Mouse (Mus musculus): ENCODE data around the gene Olfr1303.

Gene Olfr1303

DNA sequence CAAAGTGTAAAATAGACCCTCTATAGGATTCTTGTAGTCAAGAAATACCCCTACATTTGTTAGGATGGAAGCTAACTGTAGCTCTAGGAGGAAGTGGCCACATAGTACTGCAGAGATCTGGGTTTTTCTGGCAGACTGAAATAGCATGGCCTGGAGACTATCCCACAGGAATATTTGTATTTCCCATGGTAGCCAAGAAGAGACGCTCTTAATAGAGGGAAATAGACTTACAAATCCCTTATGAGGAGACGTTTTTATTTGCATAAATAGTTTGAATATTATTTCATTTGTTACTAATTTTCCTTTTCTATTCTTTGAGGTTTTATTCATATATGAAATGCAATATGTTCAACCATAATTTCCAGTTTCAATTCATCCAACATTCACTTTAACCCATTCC, at the start of gene Olfr1303:
TSS of gene Olfr1303 (minus strand) at position 101 of the 400 bp plus-strand sequence.
- no peak for DNase-seq (ENCODE audit: low spot score in 2 of 2)

DNA sequence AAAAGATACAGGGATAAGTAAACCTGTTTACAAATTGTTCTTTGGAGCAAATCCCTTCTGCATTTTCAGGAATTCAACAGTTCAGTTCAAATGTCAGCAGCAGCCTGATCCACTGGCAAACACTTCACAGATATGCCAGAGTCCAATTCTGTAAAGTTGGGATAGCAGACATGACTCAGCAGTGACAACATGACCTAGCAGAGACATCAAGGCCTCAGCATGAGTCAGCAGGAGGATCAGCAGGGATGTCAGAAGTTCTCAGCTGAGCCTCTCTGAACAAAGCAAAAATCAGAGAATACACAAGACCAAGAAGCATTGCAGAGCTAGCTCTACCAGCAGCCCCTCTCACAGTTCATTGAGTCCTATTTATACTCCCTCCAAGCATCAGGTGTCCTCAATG, 7.2 kb downstream of the Olfr1303 start:
- no peak for DNase-seq (ENCODE audit: low spot score in 2 of 2)

DNA sequence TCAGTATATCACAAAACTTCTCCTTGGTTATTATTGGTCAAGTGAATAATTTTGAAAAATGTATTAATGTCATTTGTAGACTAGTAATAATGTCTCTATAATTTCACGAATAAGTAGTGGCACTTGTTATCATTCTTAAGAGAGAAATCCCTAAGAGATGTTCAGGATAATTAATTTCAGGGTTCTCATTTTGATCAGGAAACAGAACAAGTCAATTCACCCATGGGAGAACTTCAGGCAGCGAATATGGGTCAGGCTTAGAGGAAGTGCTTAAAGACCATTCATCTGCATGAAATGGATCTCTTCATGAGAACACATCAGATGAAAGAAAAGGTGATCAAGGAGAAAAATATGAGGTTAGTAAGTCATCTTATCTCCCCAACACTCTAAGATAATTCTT, 43.0 kb downstream of the Olfr1303 start, which contains the start of gene Olfr1302:
TSS of gene Olfr1302 (plus strand) at position 301 of the 400 bp plus-strand sequence.
- DNase-seq (ENCODE audit: low spot score in 2 of 2) = no peak
